22 mouse cellular contexts compared by ENCODE assay signal in the genomic region with DNA sequence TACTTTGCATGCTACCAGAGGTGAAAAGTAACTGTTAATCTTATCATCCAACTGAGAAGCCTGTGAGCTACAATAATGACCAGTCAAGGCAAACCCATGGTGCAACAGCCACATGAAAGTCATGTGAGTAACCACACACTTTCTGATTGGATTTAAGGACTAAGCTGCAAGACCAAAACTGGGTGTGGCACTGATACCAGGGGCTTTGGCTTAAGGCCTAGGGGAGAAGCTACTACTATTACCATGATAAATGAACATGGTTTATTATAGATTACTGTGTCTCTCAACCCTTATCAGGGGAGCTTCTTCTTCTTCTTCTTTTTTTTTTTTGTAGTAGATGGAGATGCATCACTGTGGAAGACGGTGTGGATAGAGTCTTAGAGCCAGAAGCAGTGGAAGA. TPM values are rescaled to one million over a fixed set of nuclear protein-coding genes. Genes with fewer than 3 reads are reported as not detected.
"Had no signal": no experiment of that assay in that cellular context is flagged by ENCODE, and none has a peak within 500 bp of the region (broad histone marks: within the 10 kb centered on the region; RNA-seq: fewer than 3 reads in every experiment).

No protein-coding gene starts in this region.

- DNase-seq: lung, adult 2 months; lung, postnatal 14 days; lung, postnatal 4 days; midbrain, embryonic 14.5 days; retina, postnatal 1 day; right cerebral cortex, adult 18-20 months; right cerebral cortex, postnatal 25 days; right cerebral cortex, postnatal 4 days; spleen, adult 18-20 months; thymus, adult 2 months; thymus, postnatal 25 days; thymus, postnatal 4 days had no signal

- H3K4me3 ChIP-seq: lung, embryonic 15.5 days; megakaryocyte, embryonic 14.5 days; midbrain, embryonic 10.5 days; midbrain, embryonic 12.5 days; myocyte; neural tube, embryonic 13.5 days; neural tube, embryonic 15.5 days had no signal

- H3K4me2 ChIP-seq: lung, embryonic 15.5 days; midbrain, embryonic 12.5 days; neural tube, embryonic 13.5 days; neural tube, embryonic 15.5 days had no signal

- H3K27ac ChIP-seq: liver, embryonic 14.5 days; lung, embryonic 15.5 days; midbrain, embryonic 10.5 days; midbrain, embryonic 12.5 days; neural tube, embryonic 13.5 days; neural tube, embryonic 15.5 days had no signal

- H3K27me3 ChIP-seq: lung, embryonic 15.5 days; midbrain, embryonic 12.5 days; neural tube, embryonic 13.5 days; neural tube, embryonic 15.5 days had no signal

- H3K9ac ChIP-seq: liver, embryonic 14.5 days; lung, embryonic 15.5 days; midbrain, embryonic 12.5 days; neural tube, embryonic 13.5 days; neural tube, embryonic 15.5 days had no signal

- H3K4me1 ChIP-seq: lung, embryonic 15.5 days; megakaryocyte, embryonic 14.5 days; midbrain, embryonic 10.5 days; midbrain, embryonic 12.5 days; neural tube, embryonic 13.5 days; neural tube, embryonic 15.5 days had no signal

- H3K9me3 ChIP-seq: lung, embryonic 15.5 days; midbrain, embryonic 12.5 days; neural tube, embryonic 13.5 days; neural tube, embryonic 15.5 days had no signal

- ATAC-seq: lung, postnatal 0 days; midbrain, embryonic 16.5 days had no signal

- H3K36me3 ChIP-seq: lung, embryonic 15.5 days; midbrain, embryonic 10.5 days; midbrain, embryonic 12.5 days; neural tube, embryonic 13.5 days; neural tube, embryonic 15.5 days had no signal

RNA-seq across cellular contexts. Expression of a gene that starts 46.2 kb away (rescaled TPM):
- polyA plus RNA-seq: midbrain, embryonic 10.5 days had no signal
